Mouse (Mus musculus) left cerebral cortex, postnatal 36 days (tissue): ENCODE measurements around the gene Zfp84. TPM values are rescaled to one million over a fixed set of nuclear protein-coding genes. Genes with fewer than 3 reads are reported as not detected.

Experiments used
- DNase-seq, 2 experiments: peaks; one replicate each; pipeline ENCODE4 v3.0.0; 2021 to 2022; ENCODE audit warnings: low spot score in 2 of 2, mixed read lengths in 1 of 2
- intact Hi-C: fragments of 180-260 bp; cut with DNase I; formaldehyde crosslinking; loops from one replicate; pipeline ENCODE4 v1.15.1; 2025
- microRNA-seq: library from miRNA; unstranded; fragments of <30 nt; microRNA quantifications from one replicate; pipeline ENCODE4 v1.2.0, GENCODE M21; 2022
- total RNA-seq, 2 experiments: library from RNA; stranded (reverse); gene quantifications; 2 replicates each; pipeline ENCODE4 v1.2.3; 2021

Gene Zfp84
- total RNA-seq, 2 experiments from 2014 or later = 16.2 to 17.3 TPM

- intact Hi-C loops = loop anchor here (1.0 to 5.0 kb wide), 3 partner anchors 42 to 92 kb away; partner anchors contain the start of genes Zfp27, Zfp383, Zfp420 and Zfp84
- DNase-seq = no peak
Observed at GRCm38 (mm10) chr7:29815061-29815784, 46.9 kb downstream of the Zfp84 start.

- intact Hi-C loops = loop anchor here (1.0 to 5.0 kb wide), 3 partner anchors 41 to 91 kb away; partner anchors contain the start of genes Zfp27, Zfp383, Zfp420 and Zfp84
- DNase-seq = peak; percentile 91
Observed at GRCm38 (mm10) chr7:29815910-29816429, 47.6 kb downstream of the Zfp84 start, which contains the start of gene Zfp790. Gene Zfp790, plus strand, starts transcription at chr7:29816114.

GRCm38 (mm10) chr7:29818619-29819254 is 50.4 kb downstream of the Zfp84 start:
- intact Hi-C loops = loop anchor here (5.0 kb wide), 2 partner anchors 39 to 89 kb away; partner anchors contain the start of genes Zfp27, Zfp383 and Zfp420
- DNase-seq = peak; percentile 80 to 85

GRCm38 (mm10) chr7:29828001-29828400 is 59.6 kb downstream of the Zfp84 start:
- intact Hi-C loops = no loop called here

More at GRCm38 (mm10) chr7:29828001-29828400, 59.6 kb downstream of the Zfp84 start:
- DNase-seq = no peak

Small RNA genes within 50 kb of the gene (microRNA-seq; reads per million reads assigned to microRNA genes)
- 2.8 reads per million, percentile 5 among the genes with 10 or more reads in this experiment for gene Mir1964

Other genes with a start within 250 kb of the Zfp84 start
- gene Sipa1l3, start 249.9 kb upstream of the Zfp84 start, total RNA-seq = 10 to 100 TPM; 41.2 to 65.2 TPM
- not detected for gene Catsperg2, start 41.5 kb upstream of the Zfp84 start, total RNA-seq
- 10 to 100 TPM; 12.8 to 12.9 TPM for gene Zfp30, start 15.4 kb downstream of the Zfp84 start, total RNA-seq
- gene Zfp790, start 47.6 kb downstream of the Zfp84 start, total RNA-seq = 10 to 100 TPM; 21.0 to 21.1 TPM
- gene Zfp940, start 85.1 kb downstream of the Zfp84 start, total RNA-seq = 10 to 100 TPM; 17.3 to 17.8 TPM
- gene Zfp420, start 91.4 kb downstream of the Zfp84 start, total RNA-seq = 10 to 100 TPM; 13.4 to 13.6 TPM
- 10 to 100 TPM; 20.5 to 23.2 TPM for gene Zfp27, start 138.0 kb downstream of the Zfp84 start, total RNA-seq
- 1 to 10 TPM; 9.0 to 9.7 TPM for gene Zfp383, start 139.7 kb downstream of the Zfp84 start, total RNA-seq
- 10 to 100 TPM; 18.0 to 19.1 TPM for gene Zfp74, start 185.5 kb downstream of the Zfp84 start, total RNA-seq
- gene Zfp568, start 215.4 kb downstream of the Zfp84 start, total RNA-seq = 1 to 10 TPM; 3.2 to 5.3 TPM